In the genomic region with DNA sequence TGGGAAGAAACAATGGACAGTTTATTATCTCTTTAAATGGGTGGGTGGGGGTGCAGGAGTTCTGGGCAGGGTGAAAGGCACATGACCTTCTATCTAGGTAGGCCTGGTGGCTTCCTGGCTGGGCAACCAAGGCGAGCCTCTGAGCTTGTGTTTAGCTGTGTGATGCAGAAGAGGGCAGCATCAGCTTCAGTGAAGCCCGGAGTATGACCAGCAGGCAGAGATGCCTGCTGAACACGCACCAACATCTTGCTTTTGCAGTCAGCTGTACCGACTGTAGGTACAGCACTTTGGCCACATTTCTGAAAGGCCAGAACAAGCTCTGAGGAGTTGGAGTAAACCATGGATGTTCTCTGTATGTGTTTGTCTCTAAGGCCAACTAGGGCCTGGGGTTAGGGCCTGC, we compare ENCODE assay signal across 27 mouse cellular contexts. TPM values are rescaled to one million over a fixed set of nuclear protein-coding genes. Genes with fewer than 3 reads are reported as not detected.
DNase-seq lines count a peak whose midpoint lies in the region; ATAC-seq lines count a peak whose summit lies in the region.
"Had no signal": no experiment of that assay in that cellular context is flagged by ENCODE, and none has a peak within 500 bp of the region (broad histone marks: within the 10 kb centered on the region; RNA-seq: fewer than 3 reads in every experiment).

No protein-coding gene starts in this region.

- H3K27ac ChIP-seq in heart, embryonic 13.5 days (replicated peaks), result no peak overlapping the region
- H3K27ac ChIP-seq in liver, embryonic 12.5 days, result no peak overlapping the region
- H3K27ac ChIP-seq: embryonic facial prominence, embryonic 12.5 days; forebrain, embryonic 12.5 days; heart, embryonic 15.5 days; hindbrain, embryonic 12.5 days had no signal

- 77% methylated on average over 4 of the region's 4 CpGs for WGBS in heart, embryonic 13.5 days
- 60% methylated on average over 4 of the region's 4 CpGs for WGBS in liver, embryonic 12.5 days (ENCODE audit: insufficient replicate concordance)

- ATAC-seq in heart, embryonic 13.5 days (ENCODE audit: extremely low read depth, insufficient number of reproducible peaks, low FRiP score, low TSS enrichment), result no peak
- no peak for ATAC-seq in liver, embryonic 12.5 days
- ATAC-seq: activated CD4-positive, CD25-positive, alpha-beta regulatory T cell, adult 4 months; forebrain, postnatal 0 days; hindbrain, embryonic 16.5 days; inflammation-experienced regulatory T-cells, adult 6 months; Patski had no signal

- intact Hi-C loops in heart, postnatal 25 days (cut with DNase I), result loop anchor here (5.0 to 10.0 kb wide), 2 partner anchors 419 to 516 kb away; no protein-coding TSS in a partner anchor

- 0 out of 2 replicates have a peak overlapping the region, but pooled peaks have one; percentile 42 for H3K4me2 ChIP-seq in heart, embryonic 13.5 days
- H3K4me2 ChIP-seq in liver, embryonic 12.5 days, result peak overlapping the region; percentile 15; the same call in 1 of the 2 replicates
- H3K4me2 ChIP-seq: embryonic facial prominence, embryonic 12.5 days; forebrain, embryonic 12.5 days; heart, embryonic 15.5 days; hindbrain, embryonic 12.5 days had no signal

- H3K27me3 ChIP-seq in heart, embryonic 13.5 days (replicated peaks), result no peaks in the 10 kb centered on the region
- H3K27me3 ChIP-seq in liver, embryonic 12.5 days (replicated peaks), result 0 out of 2 replicates have a peak, but pooled peaks cover 9% of the 10 kb centered on the region
- H3K27me3 ChIP-seq: embryonic facial prominence, embryonic 12.5 days; forebrain, embryonic 12.5 days; hindbrain, embryonic 12.5 days; Patski had no signal

- no peaks in the 10 kb centered on the region for H3K9me3 ChIP-seq in heart, embryonic 13.5 days
- H3K9me3 ChIP-seq in liver, embryonic 12.5 days (replicated peaks), result no peaks in the 10 kb centered on the region
- H3K9me3 ChIP-seq: embryonic facial prominence, embryonic 12.5 days; forebrain, embryonic 12.5 days; heart, embryonic 15.5 days; hindbrain, embryonic 12.5 days had no signal

- no peaks in the 10 kb centered on the region for H3K36me3 ChIP-seq in heart, embryonic 13.5 days
- no peaks in the 10 kb centered on the region for H3K36me3 ChIP-seq in liver, embryonic 12.5 days
- H3K36me3 ChIP-seq: embryonic facial prominence, embryonic 12.5 days; forebrain, embryonic 12.5 days; heart, embryonic 15.5 days; hindbrain, embryonic 12.5 days had no signal

- no peak overlapping the region for H3K9ac ChIP-seq in heart, embryonic 13.5 days
- no peak overlapping the region for H3K9ac ChIP-seq in liver, embryonic 12.5 days
- H3K9ac ChIP-seq: embryonic facial prominence, embryonic 12.5 days; forebrain, embryonic 12.5 days; forebrain, postnatal 0 days; heart, embryonic 15.5 days; hindbrain, embryonic 12.5 days had no signal

- H3K4me3 ChIP-seq in heart, embryonic 13.5 days, result no peak overlapping the region
- H3K4me3 ChIP-seq in liver, embryonic 12.5 days, result no peak overlapping the region
- H3K4me3 ChIP-seq: embryonic facial prominence, embryonic 12.5 days; forebrain, embryonic 12.5 days; heart, embryonic 15.5 days; hindbrain, embryonic 12.5 days had no signal

- H3K4me1 ChIP-seq in heart, embryonic 13.5 days, result peaks cover 39% of the 10 kb centered on the region
- H3K4me1 ChIP-seq in liver, embryonic 12.5 days, result peaks cover 55% of the 10 kb centered on the region
- H3K4me1 ChIP-seq: embryonic facial prominence, embryonic 12.5 days; forebrain, embryonic 12.5 days; hindbrain, embryonic 12.5 days had no signal

- DNase-seq in heart, adult 11 months, result peak; percentile 65
- no peak for DNase-seq in heart, adult 8-10 months (ENCODE audit: low spot score)
- DNase-seq in heart, postnatal 25 days (ENCODE audit: low spot score), result no peak
- peak; percentile 16 for DNase-seq in brain, adult 2 months (ENCODE audit: low read depth, low spot score)
- DNase-seq in adrenal gland, postnatal 36 days, result no peak
- DNase-seq in layer of hippocampus, adult 9-11 months, result no peak
- DNase-seq: adrenal gland, postnatal 14 days; cerebellum, adult 8-10 months; cerebellum, postnatal 25 days; forebrain, postnatal 0 days; gastrocnemius, postnatal 25 days; heart, postnatal 14 days; kidney, adult 18-20 months had no signal

RNA-seq across cellular contexts. Expression of a gene that starts 1.5 kb away (rescaled TPM):
- total RNA-seq in heart, adult 8-10 months (2022), result 10 to 100 TPM in 2 of 4 experiments, 1 to 10 TPM in 2; 9.5 to 11.9 (median 10.1) TPM
- 1.9 and 3.4 TPM in 2 replicates for polyA plus RNA-seq in heart, embryonic 13.5 days (2015; fragmentation: Nextera tagmentation; extraction: Ambion mirVana)
- 1 to 10 TPM; 1.7 to 2.0 TPM for total RNA-seq in heart, postnatal 25 days (2021)
- polyA plus RNA-seq in liver, embryonic 12.5 days (2016; fragmentation: Nextera tagmentation; extraction: Ambion mirVana), result 2.4 and 2.6 TPM in 2 replicates
- total RNA-seq in adrenal gland, postnatal 36 days (2021), result not detected
- total RNA-seq: adrenal gland, adult 18-20 months; CH12.LX; forebrain, postnatal 0 days; gastrocnemius, postnatal 25 days; granulocyte monocyte progenitor cell, adult 5-6 weeks had no signal
- polyA plus RNA-seq: activated CD4-positive, CD25-positive, alpha-beta regulatory T cell, adult 4 months; cortical plate, adult 2 months; forebrain, postnatal 0 days; hindbrain, embryonic 16.5 days; inflammation-experienced regulatory T-cells, adult 6 months; Patski had no signal

RNA-seq across cellular contexts. Expression of a gene that starts 36.7 kb away (rescaled TPM):
- under 1 TPM; 0.32 to 0.87 (median 0.46) TPM for total RNA-seq in heart, adult 8-10 months (2022)
- 1.7 and 1.8 TPM in 2 replicates for polyA plus RNA-seq in heart, embryonic 13.5 days (2015; fragmentation: Nextera tagmentation; extraction: Ambion mirVana)
- under 1 TPM; 0.08 to 0.18 TPM for total RNA-seq in heart, postnatal 25 days (2021)
- polyA plus RNA-seq in liver, embryonic 12.5 days (2016; fragmentation: Nextera tagmentation; extraction: Ambion mirVana), result 0.48 and 0.59 TPM in 2 replicates
- 1 to 10 TPM; 1.2 to 1.5 TPM for total RNA-seq in adrenal gland, postnatal 36 days (2021)
- total RNA-seq: CH12.LX had no signal
- polyA plus RNA-seq: inflammation-experienced regulatory T-cells, adult 6 months had no signal

Comparison
In these comparisons a context has a peak if more than half of its experiments do, and no peak if none do; other contexts are left out.
1. DNase-seq: peak in heart, adult 11 months (single experiment) and brain, adult 2 months (single experiment); none in heart, adult 8-10 months (single experiment), heart, postnatal 25 days (single experiment), adrenal gland, postnatal 36 days (0 of 2) and layer of hippocampus, adult 9-11 months (single experiment).